Mouse (Mus musculus) T-cell, adult 2 months (primary cell): ENCODE results near the gene Trp53i11.

Experiments used
- DNase-seq: peaks from one replicate; pipeline ENCODE4 v3.0.0; 2022; ENCODE audit warnings: low spot score

Trp53i11 gene

GRCm38 (mm10) chr2:93242166-93242565 lies 54.8 kb downstream of the Trp53i11 start:
- no peak for DNase-seq

GRCm38 (mm10) chr2:93243439-93244089 lies 56.2 kb downstream of the Trp53i11 start:
- DNase-seq: no peak

GRCm38 (mm10) chr2:93244090-93244443 lies 56.7 kb downstream of the Trp53i11 start:
- DNase-seq: no peak

- no peak for DNase-seq
Observed at GRCm38 (mm10) chr2:93249058-93249457, 61.7 kb downstream of the Trp53i11 start.

GRCm38 (mm10) chr2:93250611-93251010 lies 63.3 kb downstream of the Trp53i11 start:
- no peak for DNase-seq
